Mouse (Mus musculus): ENCODE measurements around the gene Lck.

DNA sequence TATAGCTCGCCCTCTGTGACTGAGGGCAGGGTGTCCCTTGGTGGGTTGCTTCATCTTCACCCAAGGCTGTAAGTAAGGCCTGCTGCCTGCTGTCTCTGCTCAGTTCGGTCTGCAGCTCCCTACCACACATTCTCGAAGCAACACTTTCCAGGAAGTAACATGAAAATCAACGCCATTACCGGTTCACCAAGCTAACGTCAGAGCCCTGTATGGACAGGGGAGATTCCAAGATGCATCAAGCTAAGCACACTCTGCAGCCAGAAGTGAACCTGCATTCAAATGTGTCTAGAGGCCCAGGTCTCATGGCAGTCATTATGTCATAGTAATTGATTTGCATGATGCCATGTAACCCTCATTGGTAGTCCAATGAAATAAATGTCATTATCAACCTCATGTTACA is 3.4 kb downstream of the Lck start:
- TF ChIP-seq CTCF (IDR thresholded peaks at IDR 0.05 in 2 of 3, conservative IDR thresholded peaks at IDR 0.05 in 1 of 3; ENCODE audit: control insufficient read depth in 1 of 3, insufficient read depth in 1 of 3, low read depth in 2 of 3, low read length in 3 of 3, poor library complexity in 1 of 3, severe bottlenecking in 1 of 3) (no peak), ETS1 (IDR thresholded peaks at IDR 0.05; ENCODE audit: low read depth, low read length) (no peak), TAL1 (IDR thresholded peaks at IDR 0.05; ENCODE audit: low read length) (no peak)
